Mouse (Mus musculus) forebrain, postnatal 0 days (tissue): ENCODE measurements around the gene Gpr18. TPM values are rescaled to one million over a fixed set of nuclear protein-coding genes. Genes with fewer than 3 reads are reported as not detected.
A peak's percentile ranks its signal among the peaks of the same experiment; 100 is the strongest.

Experiments used
- ATAC-seq: fragments of 200-750 bp; cut with Nextera tagmentation; 2 replicates; pipeline ENCODE4 v1.8.0; 2017; ENCODE audit warnings: mild to moderate bottlenecking, moderate library complexity
- DNase-seq: peaks from one replicate; pipeline ENCODE4 v3.0.0-alpha.2; 2015
- H3K27ac ChIP-seq: fragments of 300-500 bp; sonication (generic); 2 replicates; pipeline ENCODE4 v1.5.1; 2014; ENCODE audit warnings: low read depth, mild to moderate bottlenecking, antibody characterized with exemption, low read length, moderate library complexity, mixed read lengths
- H3K27me3 ChIP-seq: fragments of 300-500 bp; sonication (generic); 2 replicates; pipeline ENCODE4 v1.6.1; 2014; ENCODE audit warnings: mild to moderate bottlenecking, low read length, mixed read lengths; ENCODE audit not compliant: insufficient read depth
- H3K36me3 ChIP-seq: fragments of 300-500 bp; sonication (generic); 2 replicates; pipeline ENCODE4 v1.6.1; 2014; ENCODE audit warnings: mild to moderate bottlenecking, moderate library complexity; ENCODE audit not compliant: insufficient read depth
- H3K4me1 ChIP-seq: fragments of 300-500 bp; sonication (generic); 2 replicates; pipeline ENCODE4 v1.6.1; 2014; ENCODE audit warnings: antibody characterized with exemption; ENCODE audit not compliant: insufficient read depth
- H3K4me2 ChIP-seq: fragments of 300-500 bp; sonication (generic); 2 replicates; pipeline ENCODE4 v1.6.1; 2014; ENCODE audit warnings: low read depth, mild to moderate bottlenecking, moderate library complexity
- H3K4me3 ChIP-seq: fragments of 300-500 bp; sonication (generic); 2 replicates; pipeline ENCODE4 v1.5.1; 2014; ENCODE audit warnings: low read depth, low read length, mixed read lengths
- H3K9ac ChIP-seq: fragments of 300-500 bp; sonication (generic); 2 replicates; pipeline ENCODE4 v1.6.1; 2014; ENCODE audit warnings: mild to moderate bottlenecking
- H3K9me3 ChIP-seq: fragments of 300-500 bp; sonication (generic); 2 replicates; pipeline ENCODE4 v1.6.1; 2016; ENCODE audit warnings: low read length
- CTCF ChIP-seq: sonication (generic); IDR thresholded peaks from 2 replicates; pipeline ENCODE4 v1.5.1; 2016; ENCODE audit warnings: antibody characterized with exemption, control low read depth, low read depth
- WGBS: fragments of 180-500 bp; shearing (Covaris S2); extraction: QIAGEN DNeasy Blood & Tissue Kit; methylation state at CpG from one replicate; pipeline ENCODE4 v1.1.7; 2014; 5-methylcytosine and 5-hydroxymethylcytosine counted together
- polyA plus RNA-seq: library from polyadenylated mRNA; unstranded; fragments of >200 nt; fragmentation: Nextera tagmentation; extraction: Ambion mirVana; gene quantifications from 2 replicates; pipeline ENCODE4 v1.2.1, GENCODE M21; 2015
- total RNA-seq: library from RNA; depleted of rRNA; stranded (reverse); fragments of >200 nt; gene quantifications from 2 replicates; pipeline ENCODE4 v1.2.3, GENCODE M21; 2014

Gene Gpr18
- total and polyA plus RNA-seq, 2 experiments from 2014 or later = not detected

DNA sequence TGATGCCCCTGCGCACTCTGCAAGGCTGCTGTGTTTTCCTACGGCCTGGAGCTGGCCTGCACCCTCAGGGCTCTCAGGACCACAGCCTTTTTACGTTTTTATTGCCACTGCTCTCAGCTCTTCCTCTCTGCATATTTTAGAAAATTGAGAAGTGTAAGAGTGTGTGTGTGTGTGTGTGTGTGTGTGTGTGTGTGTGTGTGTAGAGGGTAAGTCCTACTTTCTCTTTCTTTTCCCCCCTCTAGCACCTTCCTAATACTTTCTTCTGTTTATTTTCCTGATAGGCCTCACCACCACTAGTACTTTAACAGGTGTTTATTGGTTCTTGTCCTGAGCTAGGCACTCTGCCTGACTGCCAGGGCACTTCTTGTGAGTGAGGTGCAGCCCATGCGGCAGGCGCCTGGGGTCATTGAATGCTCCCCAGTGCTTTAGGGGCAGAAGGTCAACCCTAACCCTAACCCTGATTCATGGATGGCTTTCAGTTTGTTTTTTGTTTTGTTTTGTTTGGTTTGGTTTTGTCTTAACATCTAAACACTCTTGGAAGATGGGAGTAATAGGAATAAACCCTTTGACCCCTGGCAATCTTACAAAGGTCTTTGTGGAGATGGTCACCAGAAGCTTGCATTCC lies 21.0 kb downstream of the Gpr18 start:
- no peak overlapping the region for H3K27ac ChIP-seq
- H3K27me3 ChIP-seq = no peaks in the 10 kb centered on the region
- no peaks in the 10 kb centered on the region for H3K36me3 ChIP-seq
- WGBS = 78% methylated on average over 5 of the region's 5 CpGs
- H3K4me1 ChIP-seq = no peaks in the 10 kb centered on the region
- no peak overlapping the region for H3K4me2 ChIP-seq
- H3K9me3 ChIP-seq = no peaks in the 10 kb centered on the region
- no peak for TF ChIP-seq CTCF
- no peak overlapping the region for H3K4me3 ChIP-seq
- no peak for ATAC-seq
- H3K9ac ChIP-seq = no peak overlapping the region
- DNase-seq = no peak

DNA sequence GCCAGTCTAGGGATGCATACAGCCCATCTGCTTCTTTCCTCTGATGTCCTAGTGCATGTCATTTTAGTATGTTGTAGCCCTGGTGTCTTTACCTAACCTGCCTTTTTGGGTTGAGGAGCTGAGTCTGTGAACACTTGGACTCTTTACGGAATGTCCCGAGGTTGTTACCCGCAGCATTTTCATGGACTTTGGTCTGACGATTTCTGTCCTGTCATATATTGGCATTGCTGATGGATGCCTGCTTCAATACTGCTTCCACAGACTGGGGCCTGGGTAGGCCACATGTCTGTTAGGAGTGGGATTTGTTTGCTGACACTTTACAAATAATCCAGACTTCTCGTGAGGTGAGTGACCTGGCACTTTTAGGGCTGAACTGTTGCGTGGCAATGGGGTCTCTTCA lies 21.8 kb downstream of the Gpr18 start:
- no peak for ATAC-seq
- TF ChIP-seq CTCF = no peak
- no peaks in the 10 kb centered on the region for H3K36me3 ChIP-seq

DNA sequence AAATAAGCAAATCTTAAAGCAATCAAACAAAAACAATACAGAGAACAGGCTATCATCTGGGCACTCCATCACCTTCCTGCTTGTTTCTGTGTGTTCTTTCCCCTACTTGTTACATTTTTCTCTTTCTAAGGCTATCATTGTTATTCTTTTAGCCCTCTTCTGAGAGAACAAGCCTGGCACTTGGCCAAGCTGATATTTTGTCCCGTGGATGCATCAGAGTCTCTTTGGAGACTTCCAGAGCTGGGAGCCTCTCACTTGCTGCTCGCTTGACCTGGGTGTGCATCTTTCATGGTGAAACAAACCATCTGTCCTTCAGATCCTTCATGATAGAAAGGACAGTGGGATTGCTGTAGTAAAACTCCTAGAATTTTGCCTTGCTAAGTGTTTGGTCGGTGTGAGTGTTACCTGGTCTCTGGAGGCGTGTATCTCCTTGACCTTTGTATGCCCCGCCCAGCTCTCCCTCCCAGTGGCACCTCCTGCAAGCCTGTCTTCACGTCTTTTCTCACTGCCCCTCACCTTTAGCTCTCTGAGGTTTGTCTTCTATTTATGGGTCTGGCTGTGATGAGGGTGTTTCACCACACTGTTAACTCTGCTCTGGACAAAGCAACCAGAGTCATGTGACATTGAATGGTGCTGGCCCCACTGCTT lies 31.3 kb downstream of the Gpr18 start:
- Histone ChIP-seq H3K27me3 (no peaks in the 10 kb centered on the region), H3K27ac (no peak overlapping the region), H3K4me3 (no peak overlapping the region), H3K36me3 (peaks cover 6% of the 10 kb centered on the region; the same call in 1 of the 2 replicates), H3K4me2 (no peak overlapping the region), H3K4me1 (peaks cover 5% of the 10 kb centered on the region), H3K9ac (no peak overlapping the region), H3K9me3 (no peaks in the 10 kb centered on the region)
- no peak for TF ChIP-seq CTCF
- no peak for DNase-seq
- ATAC-seq = no peak
- WGBS = 75% methylated on average over 6 of the region's 6 CpGs

More for the DNA sequence above, 21.8 kb downstream of the Gpr18 start:
- H3K4me3 ChIP-seq = no peak overlapping the region
- H3K4me1 ChIP-seq = no peaks in the 10 kb centered on the region
- H3K27me3 ChIP-seq = no peaks in the 10 kb centered on the region
- no peak overlapping the region for H3K9ac ChIP-seq
- no peak overlapping the region for H3K4me2 ChIP-seq
- DNase-seq = no peak
- H3K27ac ChIP-seq = no peak overlapping the region
- H3K9me3 ChIP-seq = no peaks in the 10 kb centered on the region
- 87% methylated on average over 6 of the region's 6 CpGs for WGBS

- Histone ChIP-seq H3K27ac (no peak overlapping the region), H3K4me1 (peaks cover 5% of the 10 kb centered on the region), H3K4me3 (no peak overlapping the region), H3K36me3 (peaks cover 6% of the 10 kb centered on the region; the same call in 1 of the 2 replicates), H3K4me2 (no peak overlapping the region), H3K9me3 (no peaks in the 10 kb centered on the region), H3K27me3 (no peaks in the 10 kb centered on the region), H3K9ac (no peak overlapping the region)
- WGBS = 88% methylated on average over 7 of the region's 7 CpGs
- no peak for DNase-seq
- TF ChIP-seq CTCF = no peak
- ATAC-seq = no peak
These were observed 34.4 kb downstream of the Gpr18 start for GRCm38 (mm10) chr14:121881211-121881610.

GRCm38 (mm10) chr14:121879266-121879840 lies 36.2 kb downstream of the Gpr18 start:
- Histone ChIP-seq H3K27me3 (no peaks in the 10 kb centered on the region), H3K4me1 (peaks cover 5% of the 10 kb centered on the region), H3K9me3 (no peaks in the 10 kb centered on the region), H3K4me2 (peak overlapping the region; percentile 75), H3K27ac (no peak overlapping the region), H3K36me3 (no peaks in the 10 kb centered on the region), H3K9ac (peak overlapping the region; percentile 90), H3K4me3 (peak overlapping the region; percentile 88)
- ATAC-seq (no peak), DNase-seq (peak; percentile 46)
- TF ChIP-seq CTCF = no peak
- 14% methylated on average over 16 of the region's 16 CpGs for WGBS

GRCm38 (mm10) chr14:121878859-121879206 lies 36.7 kb downstream of the Gpr18 start:
- Histone ChIP-seq H3K27ac (peak overlapping the region; percentile 84), H3K27me3 (no peaks in the 10 kb centered on the region), H3K4me3 (peak overlapping the region; percentile 88), H3K36me3 (no peaks in the 10 kb centered on the region), H3K4me2 (peak overlapping the region; percentile 75), H3K9ac (peak overlapping the region; percentile 90), H3K4me1 (peaks cover under 1% of the 10 kb centered on the region), H3K9me3 (no peaks in the 10 kb centered on the region)
- DNase-seq (no peak), ATAC-seq (no peak)
- no peak for TF ChIP-seq CTCF
- WGBS = 4% methylated on average over 26 of the region's 27 CpGs
